Mouse (Mus musculus): ENCODE data around the gene Ccn1. TPM values are rescaled to one million over a fixed set of nuclear protein-coding genes. Genes with fewer than 3 reads are reported as not detected.

Ccn1 gene
- total RNA-seq, 2 experiments from 2014 or later: 18.1 to 23.3 TPM

GRCm38 (mm10) chr3:145626063-145626462, 23.7 kb downstream of the Ccn1 start:
- intact Hi-C loops (cut with DNase I): loop anchor here (5.0 kb wide), 1 partner anchor 101 kb away; no protein-coding TSS in a partner anchor
- no peak for DNase-seq

- no peak for DNase-seq
- intact Hi-C loops (cut with DNase I): loop anchor here (5.0 kb wide), 1 partner anchor 102 kb away; no protein-coding TSS in a partner anchor
Observed at GRCm38 (mm10) chr3:145625546-145625945, 24.2 kb downstream of the Ccn1 start.

- intact Hi-C loops (cut with DNase I): loop anchor here (5.0 kb wide), 1 partner anchor 103 kb away; no protein-coding TSS in a partner anchor
Observed at GRCm38 (mm10) chr3:145624786-145625185, 25.0 kb downstream of the Ccn1 start.

GRCm38 (mm10) chr3:145623047-145623446, 26.7 kb downstream of the Ccn1 start:
- intact Hi-C loops (cut with DNase I): no loop called here
- no peak for DNase-seq

More at GRCm38 (mm10) chr3:145624786-145625185, 25.0 kb downstream of the Ccn1 start:
- DNase-seq: no peak

GRCm38 (mm10) chr3:145621209-145621608, 28.6 kb downstream of the Ccn1 start:
- no peak for DNase-seq

GRCm38 (mm10) chr3:145619621-145620365, 30.0 kb downstream of the Ccn1 start:
- intact Hi-C loops (cut with DNase I): no loop called here
- DNase-seq: no peak

More at GRCm38 (mm10) chr3:145621209-145621608, 28.6 kb downstream of the Ccn1 start:
- intact Hi-C loops (cut with DNase I): no loop called here

GRCm38 (mm10) chr3:145618299-145618698, 31.5 kb downstream of the Ccn1 start:
- DNase-seq: no peak
- intact Hi-C loops (cut with DNase I): no loop called here

- peak in 1 of 2 experiments; percentile 23 for DNase-seq
- intact Hi-C loops (cut with DNase I): no loop called here
Observed at GRCm38 (mm10) chr3:145614362-145615115, 35.2 kb downstream of the Ccn1 start.

- intact Hi-C loops (cut with DNase I): no loop called here
- no peak for DNase-seq
Observed at GRCm38 (mm10) chr3:145613234-145613633, 36.5 kb downstream of the Ccn1 start.

GRCm38 (mm10) chr3:145612662-145613061, 37.1 kb downstream of the Ccn1 start:
- DNase-seq: no peak
- intact Hi-C loops (cut with DNase I): no loop called here

- intact Hi-C loops (cut with DNase I): no loop called here
- DNase-seq: no peak
Observed at GRCm38 (mm10) chr3:145608320-145608719, 41.5 kb downstream of the Ccn1 start.

- intact Hi-C loops (cut with DNase I): no loop called here
- no peak for DNase-seq
Observed at GRCm38 (mm10) chr3:145605437-145606123, 44.2 kb downstream of the Ccn1 start.

- DNase-seq: no peak
- intact Hi-C loops (cut with DNase I): no loop called here
Observed at GRCm38 (mm10) chr3:145602410-145603206, 47.2 kb downstream of the Ccn1 start.

- DNase-seq: no peak
- intact Hi-C loops (cut with DNase I): no loop called here
Observed at GRCm38 (mm10) chr3:145601345-145601744, 48.4 kb downstream of the Ccn1 start.

GRCm38 (mm10) chr3:145600801-145601200, 49.0 kb downstream of the Ccn1 start:
- no peak for DNase-seq
- intact Hi-C loops (cut with DNase I): no loop called here

GRCm38 (mm10) chr3:145599059-145599458, 50.7 kb downstream of the Ccn1 start:
- intact Hi-C loops (cut with DNase I): no loop called here
- no peak for DNase-seq
